Mouse (Mus musculus) hindbrain, embryonic 10.5 days (tissue): ENCODE measurements around the gene Npc1l1. TPM values are rescaled to one million over a fixed set of nuclear protein-coding genes. Genes with fewer than 3 reads are reported as not detected.

Source experiments
- DNase-seq: peaks from one replicate; pipeline ENCODE4 v3.0.0-alpha.2; 2017; ENCODE audit warnings: low spot score
- H3K27ac ChIP-seq: fragments of 300-500 bp; sonication (generic); 2 replicates; pipeline ENCODE4 v1.5.1; 2016; ENCODE audit warnings: mild to moderate bottlenecking, moderate library complexity
- H3K27me3 ChIP-seq: fragments of 300-500 bp; sonication (generic); 2 replicates; pipeline ENCODE4 v1.6.1; 2016; ENCODE audit warnings: mild to moderate bottlenecking; ENCODE audit not compliant: poor library complexity, insufficient read depth, severe bottlenecking
- H3K36me3 ChIP-seq: fragments of 300-500 bp; sonication (generic); 2 replicates; pipeline ENCODE4 v1.6.1; 2016; ENCODE audit warnings: mild to moderate bottlenecking, moderate library complexity
- H3K4me1 ChIP-seq: fragments of 300-500 bp; sonication (generic); replicated peaks from 2 replicates; pipeline ENCODE4 v1.6.1; 2016; ENCODE audit warnings: mild to moderate bottlenecking
- H3K4me3 ChIP-seq: fragments of 300-500 bp; sonication (generic); 2 replicates; pipeline ENCODE4 v1.5.1; 2016; ENCODE audit warnings: mild to moderate bottlenecking, moderate library complexity
- H3K9me3 ChIP-seq: fragments of 300-500 bp; sonication (generic); 2 replicates; pipeline ENCODE4 v1.6.1; 2016; ENCODE audit warnings: mild to moderate bottlenecking, moderate library complexity
- WGBS: fragments of 180-500 bp; shearing (Covaris S2); methylation state at CpG from one replicate; pipeline ENCODE4 v1.1.7; 2016; 5-methylcytosine and 5-hydroxymethylcytosine counted together
- polyA plus RNA-seq: library from polyadenylated mRNA; unstranded; fragments of >200 nt; fragmentation: Nextera tagmentation; extraction: Ambion mirVana; gene quantifications from 2 replicates; pipeline ENCODE4 v1.2.1, GENCODE M21; 2016

The Npc1l1 gene
- polyA plus RNA-seq, 1 experiment from 2014 or later, result 0.04 TPM

DNA sequence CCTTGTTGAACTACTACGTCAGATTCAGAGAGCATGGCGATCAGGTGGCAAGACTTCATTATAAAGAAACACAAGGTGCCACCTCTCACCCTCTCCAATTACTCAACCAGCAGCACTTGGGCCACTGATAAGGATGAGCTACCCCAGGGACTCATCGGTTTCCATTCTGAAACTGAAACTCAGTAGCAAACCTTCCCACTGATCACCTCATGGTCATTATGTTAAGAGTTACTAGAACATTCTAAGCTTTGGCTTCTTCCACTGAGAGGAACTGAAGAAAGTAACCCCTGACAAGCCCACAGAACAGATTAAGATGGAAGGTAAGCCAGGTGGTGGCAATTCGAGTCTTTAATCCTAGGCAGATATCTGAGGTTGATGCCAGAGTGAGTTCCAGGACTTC, 31.5 kb downstream of the Npc1l1 start:
- H3K27ac ChIP-seq, result no peak overlapping the region
- peak overlapping the region; percentile 100 for H3K4me3 ChIP-seq
- no peaks in the 10 kb centered on the region for H3K9me3 ChIP-seq
- peaks cover 16% of the 10 kb centered on the region for H3K36me3 ChIP-seq
- no peak for DNase-seq
- H3K27me3 ChIP-seq, result no peaks in the 10 kb centered on the region
- WGBS, result 96% methylated on average over 4 of the region's 4 CpGs
- peaks cover 24% of the 10 kb centered on the region for H3K4me1 ChIP-seq

DNA sequence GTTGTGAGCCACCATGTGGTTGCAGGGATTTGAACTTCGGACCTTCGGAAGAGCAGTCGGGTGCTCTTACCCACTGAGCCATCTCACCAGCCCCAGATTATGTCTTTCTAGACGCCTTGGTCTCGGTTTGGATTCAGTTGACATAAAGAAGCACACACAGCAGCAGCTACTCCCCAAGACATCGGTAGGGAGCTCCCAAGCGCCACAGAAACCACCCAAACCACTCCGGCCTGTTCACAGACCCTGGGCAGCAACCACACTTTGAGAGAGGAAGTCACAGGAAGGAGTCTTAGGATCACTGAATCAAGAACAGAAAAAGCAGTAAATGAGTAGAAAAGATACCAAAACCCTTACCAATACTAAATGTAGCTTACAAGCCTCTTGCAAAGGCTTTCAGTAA, 33.2 kb downstream of the Npc1l1 start:
- H3K36me3 ChIP-seq, result peaks cover 31% of the 10 kb centered on the region
- no peaks in the 10 kb centered on the region for H3K9me3 ChIP-seq
- no peak overlapping the region for H3K27ac ChIP-seq
- H3K4me3 ChIP-seq, result no peak overlapping the region
- peaks cover 24% of the 10 kb centered on the region for H3K4me1 ChIP-seq
- H3K27me3 ChIP-seq, result no peaks in the 10 kb centered on the region
- no peak for DNase-seq
- 91% methylated on average over 8 of the region's 8 CpGs for WGBS

DNA sequence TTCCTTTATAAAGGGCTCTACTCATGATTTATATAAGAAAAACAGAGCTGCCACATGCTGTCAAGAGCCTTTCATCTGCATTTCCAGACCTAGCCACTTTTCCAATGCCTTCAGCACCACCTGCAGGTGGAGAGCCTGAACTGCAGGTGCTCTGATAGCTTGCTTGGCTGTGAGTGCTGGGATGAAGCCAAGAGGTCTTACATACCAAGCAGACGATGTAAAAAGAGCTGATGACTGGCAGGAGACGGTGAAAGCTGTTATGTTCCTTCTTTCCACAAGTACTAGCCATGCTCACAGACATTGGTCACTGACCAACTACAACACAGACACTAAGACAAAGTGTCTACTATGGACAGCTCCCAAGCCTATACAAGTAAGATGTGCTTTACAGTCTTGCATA, 42.1 kb downstream of the Npc1l1 start:
- Histone ChIP-seq H3K27me3 (no peaks in the 10 kb centered on the region), H3K4me3 (no peak overlapping the region), H3K36me3 (peaks cover 48% of the 10 kb centered on the region), H3K9me3 (no peaks in the 10 kb centered on the region), H3K4me1 (peaks cover 10% of the 10 kb centered on the region), H3K27ac (no peak overlapping the region)
- 6% methylated on average over 2 of the region's 2 CpGs for WGBS
- peak; percentile 81 for DNase-seq

- Histone ChIP-seq H3K4me1 (peaks cover 12% of the 10 kb centered on the region), H3K9me3 (no peaks in the 10 kb centered on the region), H3K4me3 (no peak overlapping the region), H3K27me3 (no peaks in the 10 kb centered on the region), H3K27ac (no peak overlapping the region), H3K36me3 (peaks cover 44% of the 10 kb centered on the region)
- DNase-seq, result no peak
- WGBS, result 87% methylated on average over 3 of the region's 3 CpGs
These were observed 42.5 kb downstream of the Npc1l1 start for GRCm38 (mm10) chr11:6187399-6187798.

- no peak overlapping the region for H3K4me3 ChIP-seq
- peaks cover 29% of the 10 kb centered on the region for H3K36me3 ChIP-seq
- no peak for DNase-seq
- H3K9me3 ChIP-seq, result no peaks in the 10 kb centered on the region
- peaks cover 31% of the 10 kb centered on the region for H3K4me1 ChIP-seq
- 77% methylated on average over 11 of the region's 11 CpGs for WGBS
- H3K27ac ChIP-seq, result no peak overlapping the region
- no peaks in the 10 kb centered on the region for H3K27me3 ChIP-seq
These were observed 45.6 kb downstream of the Npc1l1 start for GRCm38 (mm10) chr11:6184202-6184935.

GRCm38 (mm10) chr11:6183246-6183645, 46.7 kb downstream of the Npc1l1 start:
- no peak overlapping the region for H3K4me3 ChIP-seq
- WGBS, result 72% methylated on average over 2 of the region's 2 CpGs
- no peak for DNase-seq

DNA sequence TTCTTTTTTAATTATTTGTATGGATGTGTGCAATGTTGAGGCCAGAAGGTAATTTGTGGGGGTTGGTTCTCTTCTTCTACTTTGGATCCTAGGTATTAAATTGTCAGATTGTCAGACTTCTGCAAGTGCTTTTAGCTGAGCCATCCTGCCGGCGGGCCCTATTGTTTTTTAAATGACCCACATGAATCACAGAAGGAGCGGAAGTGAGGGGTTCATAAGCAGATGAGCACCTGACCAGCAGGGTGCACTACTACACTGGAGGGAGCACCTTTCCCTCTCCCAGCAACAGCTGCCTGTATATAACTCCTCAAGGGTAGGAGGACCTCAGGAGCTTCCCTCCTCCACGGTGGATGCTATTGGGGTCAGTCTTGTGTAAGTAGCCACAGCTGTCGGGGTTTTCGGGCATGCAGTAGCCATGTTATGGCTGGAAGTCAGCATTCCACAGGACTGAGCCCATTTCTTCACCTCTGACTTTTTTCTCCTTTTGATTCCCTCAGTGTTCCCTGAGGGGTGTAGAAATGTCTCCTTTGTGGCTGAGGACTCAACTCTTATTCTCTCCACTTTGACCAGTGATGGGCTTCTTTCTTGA, 49.0 kb downstream of the Npc1l1 start:
- WGBS, result 55% methylated on average over 6 of the region's 6 CpGs
- 0 out of 2 replicates have a peak overlapping the region, but pooled peaks have one; percentile 5 for H3K27ac ChIP-seq

More at GRCm38 (mm10) chr11:6183246-6183645, 46.7 kb downstream of the Npc1l1 start:
- Histone ChIP-seq H3K27me3 (no peaks in the 10 kb centered on the region), H3K36me3 (peaks cover 21% of the 10 kb centered on the region), H3K4me1 (peaks cover 42% of the 10 kb centered on the region), H3K27ac (no peak overlapping the region), H3K9me3 (no peaks in the 10 kb centered on the region)

DNA sequence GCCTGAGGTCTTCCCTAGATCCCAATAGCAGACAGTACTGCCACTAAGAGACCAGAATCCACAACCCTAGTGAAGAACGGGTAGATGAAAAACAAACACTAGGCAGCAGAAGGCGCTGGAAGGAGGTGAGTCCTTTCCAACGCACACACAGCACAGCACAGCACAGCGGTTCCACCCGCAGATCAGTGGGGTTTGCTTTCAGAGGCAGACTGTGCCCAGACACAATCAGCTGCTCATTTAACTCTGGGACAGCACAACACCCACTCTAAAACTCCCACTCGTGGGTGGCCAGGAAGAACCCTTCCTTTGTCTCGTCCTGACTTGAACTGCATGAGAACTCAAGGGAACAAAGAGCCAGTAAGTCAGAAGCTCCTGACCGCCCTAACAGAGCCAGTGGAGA, 50.7 kb downstream of the Npc1l1 start:
- Histone ChIP-seq H3K4me3 (no peak overlapping the region), H3K27me3 (no peaks in the 10 kb centered on the region), H3K9me3 (no peaks in the 10 kb centered on the region), H3K36me3 (0 out of 2 replicates have a peak, but pooled peaks cover 4% of the 10 kb centered on the region), H3K27ac (peak overlapping the region; percentile 57), H3K4me1 (peaks cover 51% of the 10 kb centered on the region)
- DNase-seq, result peak; percentile 6
- 5% methylated on average over 8 of the region's 8 CpGs for WGBS

More for the DNA sequence above, 49.0 kb downstream of the Npc1l1 start:
- Histone ChIP-seq H3K4me3 (no peak overlapping the region), H3K27me3 (no peaks in the 10 kb centered on the region), H3K36me3 (peaks cover under 1% of the 10 kb centered on the region; the same call in 1 of the 2 replicates), H3K9me3 (no peaks in the 10 kb centered on the region), H3K4me1 (peaks cover 56% of the 10 kb centered on the region)
- no peak for DNase-seq

- peak; percentile 16 for DNase-seq
- no peak overlapping the region for H3K4me3 ChIP-seq
- H3K27ac ChIP-seq, result peak overlapping the region; percentile 57
- 6% methylated on average over 2 of the region's 2 CpGs for WGBS
- H3K9me3 ChIP-seq, result no peaks in the 10 kb centered on the region
- H3K36me3 ChIP-seq, result 0 out of 2 replicates have a peak, but pooled peaks cover 4% of the 10 kb centered on the region
- peaks cover 51% of the 10 kb centered on the region for H3K4me1 ChIP-seq
- no peaks in the 10 kb centered on the region for H3K27me3 ChIP-seq
These were observed 51.2 kb downstream of the Npc1l1 start for GRCm38 (mm10) chr11:6178673-6179166.

DNA sequence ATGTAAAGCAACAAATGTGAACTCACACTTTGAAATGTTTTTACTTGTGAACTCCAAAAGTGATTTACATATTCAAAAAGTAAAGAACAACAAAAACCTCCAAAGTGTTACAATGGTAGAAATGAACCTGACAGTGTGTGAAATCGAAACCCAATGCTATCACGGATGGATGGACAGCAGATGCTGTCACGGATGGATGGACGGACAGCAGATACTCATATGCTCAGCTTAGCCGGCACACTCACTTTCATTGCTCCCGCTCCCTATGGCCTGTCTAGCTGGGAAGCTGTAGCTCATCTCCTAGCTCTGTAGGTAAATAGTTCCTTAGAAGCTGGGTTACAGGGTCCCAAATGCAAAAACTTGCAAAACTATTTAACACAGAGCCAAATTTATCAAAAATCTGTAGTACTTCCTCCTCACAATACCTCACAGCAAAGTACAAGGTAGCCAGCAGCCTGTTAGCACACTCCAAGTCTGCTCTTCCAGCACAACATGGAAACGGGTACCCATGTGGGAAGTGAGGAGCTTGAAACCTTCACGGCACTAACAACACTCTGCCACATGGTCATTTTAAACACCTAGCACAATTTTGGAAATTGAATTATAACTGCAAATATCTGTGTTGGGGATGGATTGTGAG, 52.0 kb downstream of the Npc1l1 start:
- no peak for DNase-seq
- WGBS, result 49% methylated on average over 8 of the region's 8 CpGs
- Histone ChIP-seq H3K4me1 (peaks cover 47% of the 10 kb centered on the region), H3K9me3 (no peaks in the 10 kb centered on the region), H3K36me3 (0 out of 2 replicates have a peak, but pooled peaks cover 4% of the 10 kb centered on the region), H3K4me3 (no peak overlapping the region), H3K27ac (0 out of 2 replicates have a peak overlapping the region, but pooled peaks have one; percentile 57), H3K27me3 (no peaks in the 10 kb centered on the region)

GRCm38 (mm10) chr11:6175506-6175905, 54.4 kb downstream of the Npc1l1 start:
- Histone ChIP-seq H3K36me3 (0 out of 2 replicates have a peak, but pooled peaks cover 4% of the 10 kb centered on the region), H3K27me3 (no peaks in the 10 kb centered on the region), H3K4me1 (peaks cover 37% of the 10 kb centered on the region), H3K9me3 (no peaks in the 10 kb centered on the region), H3K27ac (no peak overlapping the region), H3K4me3 (no peak overlapping the region)
- WGBS, result 77% methylated on average over 1 of the region's 1 CpGs
- DNase-seq, result no peak

DNA sequence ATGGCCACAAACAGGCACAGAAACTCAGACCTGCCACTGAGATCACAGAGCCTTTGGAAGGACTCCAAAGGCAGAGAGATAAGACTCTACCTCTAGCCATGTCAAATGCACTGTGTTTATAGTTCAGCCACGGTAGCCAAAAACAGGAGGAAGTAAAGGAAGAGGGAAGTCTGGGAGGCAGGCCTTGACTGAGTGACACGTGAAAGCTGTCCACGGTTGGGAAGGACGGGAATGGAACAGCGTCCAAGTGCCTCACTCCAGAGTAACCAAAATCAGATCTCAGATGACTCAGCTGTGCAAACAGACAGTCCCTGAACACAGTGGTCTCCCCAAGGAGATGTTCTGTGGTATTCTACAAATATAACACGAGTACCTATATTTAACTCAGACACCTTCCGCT, 55.2 kb downstream of the Npc1l1 start:
- H3K27me3 ChIP-seq, result no peaks in the 10 kb centered on the region
- H3K27ac ChIP-seq, result no peak overlapping the region
- H3K9me3 ChIP-seq, result no peaks in the 10 kb centered on the region
- DNase-seq, result no peak
- WGBS, result 82% methylated on average over 7 of the region's 7 CpGs
- H3K36me3 ChIP-seq, result 0 out of 2 replicates have a peak, but pooled peaks cover 4% of the 10 kb centered on the region
- peaks cover 29% of the 10 kb centered on the region for H3K4me1 ChIP-seq
- no peak overlapping the region for H3K4me3 ChIP-seq
